Mouse (Mus musculus) hindbrain, embryonic 15.5 days (tissue): ENCODE results near the gene Ago4. TPM values are rescaled to one million over a fixed set of nuclear protein-coding genes. Genes with fewer than 3 reads are reported as not detected.

Source experiments
- ATAC-seq: fragments of 200-750 bp; cut with Nextera tagmentation; 2 replicates; pipeline ENCODE4 v1.8.0; 2017; ENCODE audit warnings: low read depth, moderate number of reproducible peaks, moderate TSS enrichment; ENCODE audit not compliant: low FRiP score
- H3K27ac ChIP-seq: fragments of 300-500 bp; sonication (generic); replicated peaks from 2 replicates; pipeline ENCODE4 v1.5.1; 2015; ENCODE audit warnings: mild to moderate bottlenecking, inconsistent platforms
- H3K27me3 ChIP-seq: fragments of 300-500 bp; sonication (generic); 2 replicates; pipeline ENCODE4 v1.6.1; 2015; ENCODE audit warnings: control low read depth, inconsistent platforms
- H3K36me3 ChIP-seq: fragments of 300-500 bp; sonication (generic); 2 replicates; pipeline ENCODE4 v1.6.1; 2015; ENCODE audit warnings: control low read depth, inconsistent platforms
- H3K4me1 ChIP-seq: fragments of 300-500 bp; sonication (generic); replicated peaks from 2 replicates; pipeline ENCODE4 v1.6.1; 2015; ENCODE audit warnings: control low read depth, inconsistent platforms
- H3K4me2 ChIP-seq: fragments of 300-500 bp; sonication (generic); 2 replicates; pipeline ENCODE4 v1.6.1; 2015; ENCODE audit warnings: moderate library complexity, mild to moderate bottlenecking, inconsistent platforms
- H3K4me3 ChIP-seq: fragments of 300-500 bp; sonication (generic); 2 replicates; pipeline ENCODE4 v1.5.1; 2015; ENCODE audit warnings: mild to moderate bottlenecking, inconsistent platforms
- H3K9ac ChIP-seq: fragments of 300-500 bp; sonication (generic); 2 replicates; pipeline ENCODE4 v1.6.1; 2015; ENCODE audit warnings: inconsistent platforms
- H3K9me3 ChIP-seq: fragments of 300-500 bp; sonication (generic); 2 replicates; pipeline ENCODE4 v1.6.1; 2016; ENCODE audit warnings: control low read depth, inconsistent platforms
- WGBS: fragments of 180-500 bp; shearing (Covaris S2); methylation state at CpG from one replicate; pipeline ENCODE4 v1.1.7; 2015; 5-methylcytosine and 5-hydroxymethylcytosine counted together
- polyA plus RNA-seq: library from polyadenylated mRNA; unstranded; fragments of >200 nt; fragmentation: Nextera tagmentation; extraction: Ambion mirVana; gene quantifications from 2 replicates; pipeline ENCODE4 v1.2.1, GENCODE M21; 2015

The Ago4 gene
- polyA plus RNA-seq, result 7.6 and 8.2 TPM in 2 replicates

GRCm38 (mm10) chr4:126532827-126533728, at the start of gene Ago4:
Gene Ago4, minus strand, starts transcription at chr4:126533472.
- peak within 1 kb of the TSS; percentile 79 for H3K4me2 ChIP-seq
- H3K9ac ChIP-seq, result peak within 1 kb of the TSS; percentile 88
- H3K27ac ChIP-seq, result peak within 1 kb of the TSS; percentile 83
- no peaks in the 10 kb centered on the region for H3K27me3 ChIP-seq
- H3K9me3 ChIP-seq, result no peaks in the 10 kb centered on the region
- H3K4me3 ChIP-seq, result peak within 1 kb of the TSS; percentile 90
- peak; percentile 95 for ATAC-seq
- WGBS, result under 1% methylated on average over 94 of the region's 120 CpGs
- H3K36me3 ChIP-seq, result no peaks in the 10 kb centered on the region
- H3K4me1 ChIP-seq, result peaks cover 18% of the 10 kb centered on the region

DNA sequence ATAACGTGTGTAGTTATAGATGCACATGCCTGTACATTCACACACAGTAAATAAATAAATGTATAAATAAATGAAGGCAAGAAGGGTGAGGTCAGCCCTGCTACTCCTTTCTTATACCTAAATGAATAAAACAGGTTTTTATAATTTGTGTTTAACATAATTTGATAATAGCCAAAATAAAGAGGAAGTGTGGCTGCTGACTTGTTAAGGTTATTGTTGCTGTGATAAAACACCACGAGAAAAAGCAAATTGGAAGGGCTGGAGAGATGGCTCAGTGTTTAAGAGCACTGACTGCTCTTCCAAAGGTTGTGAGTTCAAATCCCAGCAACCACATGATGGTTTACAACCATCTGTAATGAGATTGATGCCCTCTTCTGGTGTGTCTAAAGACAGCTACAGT, 45.8 kb upstream of the Ago4 start:
- Histone ChIP-seq H3K4me2 (no peak overlapping the region), H3K4me3 (no peak overlapping the region), H3K9ac (no peak overlapping the region), H3K9me3 (no peaks in the 10 kb centered on the region), H3K36me3 (0 out of 2 replicates have a peak, but pooled peaks cover 14% of the 10 kb centered on the region), H3K27ac (no peak overlapping the region), H3K27me3 (no peaks in the 10 kb centered on the region), H3K4me1 (no peaks in the 10 kb centered on the region)
- no peak for ATAC-seq
- 89% methylated on average over 2 of the region's 2 CpGs for WGBS

DNA sequence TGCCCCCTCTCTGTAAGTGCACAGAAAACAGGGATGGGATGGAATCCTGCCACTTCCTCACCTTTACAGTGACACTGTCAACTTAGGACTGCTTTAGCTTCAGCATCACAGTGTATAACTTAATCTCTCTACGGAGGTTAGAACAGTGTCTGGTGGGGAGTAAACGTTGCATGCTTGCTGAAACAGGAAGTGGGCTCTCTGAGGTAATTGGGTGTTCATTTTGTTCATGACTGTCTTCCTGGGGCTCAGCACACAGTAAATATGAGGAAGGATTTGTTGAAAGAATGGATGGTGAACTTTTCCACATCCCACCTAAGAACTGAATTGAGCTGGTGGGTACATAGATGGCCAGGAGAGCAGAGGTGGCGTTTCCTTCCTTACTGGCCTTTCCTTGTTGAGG, 44.6 kb upstream of the Ago4 start:
- Histone ChIP-seq H3K4me1 (no peaks in the 10 kb centered on the region), H3K4me3 (no peak overlapping the region), H3K9ac (no peak overlapping the region), H3K36me3 (peaks cover 16% of the 10 kb centered on the region; the same call in 1 of the 2 replicates), H3K27me3 (no peaks in the 10 kb centered on the region), H3K9me3 (no peaks in the 10 kb centered on the region), H3K4me2 (no peak overlapping the region), H3K27ac (no peak overlapping the region)
- 98% methylated on average over 3 of the region's 3 CpGs for WGBS
- ATAC-seq, result no peak

GRCm38 (mm10) chr4:126576281-126576680, 43.0 kb upstream of the Ago4 start:
- no peak overlapping the region for H3K9ac ChIP-seq
- no peak overlapping the region for H3K4me3 ChIP-seq
- no peaks in the 10 kb centered on the region for H3K27me3 ChIP-seq
- H3K9me3 ChIP-seq, result no peaks in the 10 kb centered on the region
- no peak overlapping the region for H3K27ac ChIP-seq
- peaks cover 16% of the 10 kb centered on the region; the same call in 1 of the 2 replicates for H3K36me3 ChIP-seq
- WGBS, result 94% methylated on average over 5 of the region's 5 CpGs
- H3K4me2 ChIP-seq, result no peak overlapping the region
- ATAC-seq, result no peak
- H3K4me1 ChIP-seq, result no peaks in the 10 kb centered on the region

- WGBS, result 97% methylated on average over 3 of the region's 3 CpGs
- Histone ChIP-seq H3K9ac (no peak overlapping the region), H3K27ac (no peak overlapping the region), H3K4me3 (no peak overlapping the region), H3K27me3 (no peaks in the 10 kb centered on the region), H3K9me3 (no peaks in the 10 kb centered on the region), H3K4me1 (no peaks in the 10 kb centered on the region), H3K4me2 (no peak overlapping the region), H3K36me3 (peaks cover 9% of the 10 kb centered on the region; the same call in 1 of the 2 replicates)
- no peak for ATAC-seq
Observed at GRCm38 (mm10) chr4:126569783-126570182, 36.5 kb upstream of the Ago4 start.

DNA sequence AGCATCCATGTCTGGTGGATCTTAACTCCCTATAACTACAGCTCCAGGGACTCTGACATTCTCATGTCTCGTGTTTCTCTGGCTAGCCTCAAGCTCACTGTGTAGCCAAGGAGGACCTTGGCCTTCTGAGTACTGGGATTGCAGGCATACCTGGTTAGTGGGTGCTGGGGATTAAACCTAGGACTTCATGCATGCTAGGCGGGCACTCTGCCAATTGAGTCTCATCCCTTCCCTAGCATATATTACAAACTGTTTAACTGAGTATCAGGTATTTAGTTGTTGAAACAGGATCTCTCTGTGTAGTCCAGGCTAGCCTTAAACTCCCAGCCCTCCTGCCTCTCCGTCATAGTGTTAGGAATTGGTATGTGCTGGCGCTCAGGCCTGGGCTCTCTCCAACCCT, 34.0 kb upstream of the Ago4 start:
- Histone ChIP-seq H3K9me3 (no peaks in the 10 kb centered on the region), H3K27me3 (no peaks in the 10 kb centered on the region), H3K4me1 (no peaks in the 10 kb centered on the region), H3K4me2 (no peak overlapping the region), H3K36me3 (no peaks in the 10 kb centered on the region), H3K4me3 (no peak overlapping the region), H3K27ac (no peak overlapping the region), H3K9ac (no peak overlapping the region)
- 96% methylated on average over 4 of the region's 4 CpGs for WGBS
- ATAC-seq, result no peak

DNA sequence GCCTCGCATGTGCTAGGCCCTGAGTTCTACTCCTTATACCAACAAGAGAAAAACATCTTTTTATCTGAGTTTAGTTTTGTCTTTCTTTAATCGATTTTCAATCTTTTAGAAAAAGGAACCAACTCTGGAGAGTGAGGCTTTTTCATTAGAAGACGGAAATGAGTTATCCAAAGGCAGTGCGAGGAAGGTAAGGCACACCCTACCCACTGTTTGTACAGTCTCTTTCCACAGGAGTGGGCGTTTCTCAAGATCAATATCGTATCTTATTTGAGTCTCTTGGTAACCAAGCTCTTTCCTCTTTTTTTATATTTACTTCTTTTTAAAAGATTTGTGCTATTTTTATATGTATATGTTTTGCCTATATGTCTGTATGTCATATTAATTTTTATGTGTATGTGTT, 30.5 kb upstream of the Ago4 start:
- no peak for ATAC-seq
- Histone ChIP-seq H3K9me3 (no peaks in the 10 kb centered on the region), H3K9ac (no peak overlapping the region), H3K4me1 (no peaks in the 10 kb centered on the region), H3K27ac (no peak overlapping the region), H3K4me2 (no peak overlapping the region), H3K4me3 (no peak overlapping the region), H3K27me3 (no peaks in the 10 kb centered on the region), H3K36me3 (no peaks in the 10 kb centered on the region)
- WGBS, result 94% methylated on average over 6 of the region's 6 CpGs

DNA sequence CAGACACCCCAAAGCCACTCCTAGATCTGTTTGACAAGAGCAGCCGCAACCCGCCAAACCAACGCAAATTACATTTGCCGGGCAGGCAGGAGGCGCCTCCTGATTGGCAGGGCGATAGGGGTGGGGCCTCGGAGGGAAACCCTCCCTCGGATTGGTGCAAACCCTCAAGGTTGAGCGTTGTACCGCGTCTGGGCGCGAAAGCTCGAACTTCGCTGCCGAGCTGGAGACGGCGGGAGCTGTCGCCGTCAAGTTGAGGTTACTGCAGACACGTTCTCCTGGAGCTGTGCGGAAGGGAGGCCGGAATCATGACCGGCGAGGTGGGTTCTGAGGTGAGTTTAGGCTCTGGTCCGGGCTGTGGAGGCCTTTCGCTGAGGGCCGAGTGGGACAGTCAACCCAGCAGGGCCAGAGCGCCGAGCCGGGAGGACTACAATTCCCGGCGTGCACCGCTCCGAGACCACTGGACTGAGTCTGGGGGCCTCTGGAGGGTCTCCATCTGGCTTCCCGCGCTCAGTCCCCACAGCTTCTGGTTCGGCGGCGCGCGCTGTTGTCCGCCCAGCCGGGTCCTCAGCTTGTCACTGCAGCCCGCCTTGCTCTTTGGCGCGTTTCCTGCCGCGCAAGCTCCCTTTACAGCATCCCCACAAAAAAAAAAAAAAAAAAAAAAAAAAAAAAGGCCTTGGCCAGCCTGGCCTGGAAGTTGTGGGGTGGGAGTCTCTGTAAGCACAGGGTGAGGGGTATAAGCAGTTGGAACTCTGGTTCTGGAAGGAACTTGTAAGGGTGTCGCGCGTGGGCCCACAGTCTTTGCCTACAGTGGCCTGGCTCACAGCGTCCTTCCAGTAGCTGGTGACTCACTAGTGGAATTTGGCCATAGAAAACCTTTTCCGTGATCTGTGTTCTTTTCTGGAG, 23.8 kb upstream of the Ago4 start, which contains the start of gene Clspn:
Clspn (plus strand) TSS at position 127 of the 903 bp plus-strand sequence.
- peaks cover 10% of the 10 kb centered on the region for H3K4me1 ChIP-seq
- no peaks in the 10 kb centered on the region for H3K27me3 ChIP-seq
- 0 out of 2 replicates have a peak within 1 kb of the TSS, but pooled peaks have one; percentile 48 for H3K27ac ChIP-seq
- no peaks in the 10 kb centered on the region for H3K9me3 ChIP-seq
- H3K36me3 ChIP-seq, result no peaks in the 10 kb centered on the region
- H3K4me3 ChIP-seq, result peak within 1 kb of the TSS; percentile 90
- under 1% methylated on average over 54 of the region's 54 CpGs for WGBS
- H3K4me2 ChIP-seq, result peak within 1 kb of the TSS; percentile 95
- H3K9ac ChIP-seq, result peak within 1 kb of the TSS; percentile 52
- ATAC-seq, result peak; percentile 97

DNA sequence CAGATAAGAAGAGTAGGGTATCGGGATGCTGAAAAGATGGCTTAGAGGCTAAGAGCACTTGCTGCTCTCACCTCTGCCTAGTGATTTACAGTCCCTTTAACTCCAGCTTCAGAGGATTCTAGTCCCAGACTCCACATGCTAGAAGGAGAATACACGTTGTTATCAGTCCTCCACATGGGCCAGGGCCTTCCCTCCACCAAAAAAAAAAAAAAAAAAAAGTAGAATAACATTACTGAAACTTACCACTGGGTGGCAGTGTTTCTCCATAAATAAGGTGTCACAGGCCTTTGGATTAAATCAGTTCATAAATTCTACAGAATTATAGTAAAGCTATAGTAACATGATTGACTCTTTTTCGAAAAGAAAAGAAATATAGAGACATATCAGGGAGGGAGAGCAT, 21.2 kb upstream of the Ago4 start:
- Histone ChIP-seq H3K27me3 (no peaks in the 10 kb centered on the region), H3K27ac (no peak overlapping the region), H3K9ac (no peak overlapping the region), H3K4me1 (peaks cover 10% of the 10 kb centered on the region), H3K9me3 (no peaks in the 10 kb centered on the region), H3K4me3 (no peak overlapping the region), H3K4me2 (no peak overlapping the region), H3K36me3 (no peaks in the 10 kb centered on the region)
- ATAC-seq, result no peak
- 32% methylated on average over 3 of the region's 3 CpGs for WGBS

DNA sequence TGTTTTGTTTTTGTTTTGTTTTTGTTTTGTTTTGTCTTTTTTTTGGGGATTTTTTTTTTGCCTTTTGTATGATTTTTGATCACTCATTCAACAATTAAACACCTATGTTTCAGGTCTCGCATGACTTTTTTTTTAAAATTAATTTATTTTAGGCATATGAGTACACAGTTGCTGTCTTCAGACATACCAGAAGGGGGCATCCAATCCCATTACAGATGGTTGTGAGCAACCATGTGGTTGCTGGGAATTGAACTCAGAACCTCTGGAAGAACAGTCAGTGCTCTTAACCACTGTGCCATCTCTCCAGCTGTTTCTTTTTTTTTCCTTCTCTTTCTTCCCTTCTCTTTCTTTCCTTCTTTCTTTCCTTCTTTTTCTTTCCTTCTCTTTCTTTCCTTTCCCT, 20.4 kb upstream of the Ago4 start:
- Histone ChIP-seq H3K4me2 (no peak overlapping the region), H3K9me3 (no peaks in the 10 kb centered on the region), H3K27me3 (no peaks in the 10 kb centered on the region), H3K27ac (no peak overlapping the region), H3K9ac (no peak overlapping the region), H3K36me3 (no peaks in the 10 kb centered on the region), H3K4me3 (no peak overlapping the region), H3K4me1 (peaks cover 10% of the 10 kb centered on the region)
- no peak for ATAC-seq
- 88% methylated on average over 1 of the region's 1 CpGs for WGBS

DNA sequence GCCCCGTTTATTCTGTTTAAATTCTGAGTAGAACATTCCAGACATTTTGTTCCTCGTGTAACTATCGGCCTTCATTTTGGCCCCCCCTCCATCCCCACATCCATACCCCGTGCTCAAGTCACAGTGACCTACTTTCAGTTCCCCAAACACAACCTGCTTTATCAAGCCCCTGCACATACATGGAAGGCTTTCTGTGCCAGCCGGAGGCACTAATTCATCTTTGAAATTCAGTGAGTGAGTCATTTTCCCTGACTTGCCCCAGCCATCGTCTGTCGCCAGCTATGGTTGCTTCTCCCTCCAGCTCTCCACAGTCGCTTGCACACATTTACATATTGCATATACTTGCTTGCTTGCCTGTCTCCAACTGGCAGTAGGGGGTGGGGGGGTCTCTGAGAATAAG, 19.8 kb upstream of the Ago4 start:
- peaks cover 10% of the 10 kb centered on the region for H3K4me1 ChIP-seq
- H3K4me3 ChIP-seq, result no peak overlapping the region
- H3K36me3 ChIP-seq, result no peaks in the 10 kb centered on the region
- 61% methylated on average over 8 of the region's 8 CpGs for WGBS
- no peak overlapping the region for H3K9ac ChIP-seq
- no peaks in the 10 kb centered on the region for H3K9me3 ChIP-seq
- ATAC-seq, result no peak
- no peaks in the 10 kb centered on the region for H3K27me3 ChIP-seq
- H3K4me2 ChIP-seq, result no peak overlapping the region
- no peak overlapping the region for H3K27ac ChIP-seq

DNA sequence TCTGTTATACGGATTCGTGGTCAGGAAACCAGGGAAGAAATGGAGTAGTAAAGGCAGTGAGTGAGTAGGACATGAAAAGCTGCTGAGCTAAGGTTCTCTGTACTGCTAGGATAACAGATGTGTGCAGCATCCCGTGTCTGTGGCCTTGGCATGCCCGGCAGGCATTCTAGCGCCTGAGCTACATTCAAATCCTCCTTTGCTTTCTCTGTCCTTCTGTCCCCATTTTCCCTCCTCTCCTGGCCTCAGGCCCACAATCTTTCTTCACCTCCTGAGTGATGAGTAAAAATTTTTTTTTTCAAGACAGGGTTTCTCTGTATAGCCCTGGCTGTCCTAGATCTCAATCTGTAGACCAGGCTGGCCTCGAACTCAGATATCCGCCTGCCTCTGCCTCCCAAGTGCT, 18.9 kb upstream of the Ago4 start:
- Histone ChIP-seq H3K9ac (no peak overlapping the region), H3K27me3 (no peaks in the 10 kb centered on the region), H3K27ac (no peak overlapping the region), H3K9me3 (no peaks in the 10 kb centered on the region), H3K4me2 (no peak overlapping the region), H3K4me1 (peaks cover 7% of the 10 kb centered on the region), H3K4me3 (no peak overlapping the region), H3K36me3 (no peaks in the 10 kb centered on the region)
- WGBS, result 83% methylated on average over 7 of the region's 7 CpGs
- no peak for ATAC-seq
